Mouse (Mus musculus) retina, embryonic 14.5 days (tissue): ENCODE results near the gene Mfsd11.
A peak's percentile ranks its signal among the peaks of the same experiment; 100 is the strongest.
"Not testable (repeated sequence)": the region's sequence is repeated elsewhere in the genome, so short reads cannot be mapped to it uniquely, and the experiment has no call there.

Source experiments
- DNase-seq: peaks from one replicate; pipeline ENCODE4 v3.0.0-alpha.2; 2015; ENCODE audit warnings: low spot score

Gene Mfsd11

GRCm38 (mm10) chr11:116884061-116884460 is 31.8 kb downstream of the Mfsd11 start:
- no peak for DNase-seq

GRCm38 (mm10) chr11:116885275-116886151 is 33.3 kb downstream of the Mfsd11 start:
- DNase-seq: peak; percentile 97

- DNase-seq: no peak
Measured at GRCm38 (mm10) chr11:116887136-116887535, 34.9 kb downstream of the Mfsd11 start.

- no peak for DNase-seq
Measured at GRCm38 (mm10) chr11:116893532-116894442, 41.5 kb downstream of the Mfsd11 start.

GRCm38 (mm10) chr11:116895402-116895801 is 43.2 kb downstream of the Mfsd11 start:
- no peak for DNase-seq

- DNase-seq: no peak
Measured at GRCm38 (mm10) chr11:116899247-116899646, 47.0 kb downstream of the Mfsd11 start.

GRCm38 (mm10) chr11:116902588-116902987 is 50.3 kb downstream of the Mfsd11 start:
- not testable (repeated sequence) for DNase-seq

GRCm38 (mm10) chr11:116905741-116906456 is 53.7 kb downstream of the Mfsd11 start:
- DNase-seq: no peak

GRCm38 (mm10) chr11:116913573-116913972 is 61.3 kb downstream of the Mfsd11 start:
- no peak for DNase-seq

- no peak for DNase-seq
Measured at GRCm38 (mm10) chr11:116914267-116914885, 62.1 kb downstream of the Mfsd11 start.

- no peak for DNase-seq
Measured at GRCm38 (mm10) chr11:116915241-116915640, 63.0 kb downstream of the Mfsd11 start.

- no peak for DNase-seq
Measured at GRCm38 (mm10) chr11:116917361-116917760, 65.1 kb downstream of the Mfsd11 start.

GRCm38 (mm10) chr11:116918323-116919185 is 66.3 kb downstream of the Mfsd11 start, which contains the start of gene Mgat5b:
TSS of gene Mgat5b (plus strand) at chr11:116918863.
- peak; percentile 94 for DNase-seq

- peak; percentile 38 for DNase-seq
Measured at GRCm38 (mm10) chr11:116919186-116920020, 67.2 kb downstream of the Mfsd11 start.

- DNase-seq: peak; percentile 63
Measured at GRCm38 (mm10) chr11:116920746-116921145, 68.5 kb downstream of the Mfsd11 start.

GRCm38 (mm10) chr11:116922058-116922457 is 69.8 kb downstream of the Mfsd11 start:
- DNase-seq: peak; percentile 60
